Mouse (Mus musculus): ENCODE results near the gene Fam71b.

Fam71b gene

DNA sequence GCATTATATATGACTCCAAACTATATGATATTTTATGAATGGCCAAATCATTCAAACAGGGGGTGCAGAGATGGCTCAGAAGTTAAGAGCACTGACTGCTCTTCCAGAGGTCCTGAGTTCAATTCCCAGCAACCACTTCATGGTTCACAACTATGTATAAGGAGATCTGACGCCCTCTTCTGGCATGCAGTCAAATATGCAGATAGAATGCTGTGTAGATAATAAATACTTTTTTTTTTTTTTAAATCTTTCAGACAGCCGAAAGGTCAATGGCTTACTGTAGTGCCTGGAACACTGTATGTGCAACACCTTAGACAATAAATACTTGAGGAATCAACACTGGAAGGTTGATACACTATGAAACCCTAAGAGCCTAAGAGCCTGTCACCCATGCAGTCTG, 33.8 kb downstream of the Fam71b start:
- no peak for DNase-seq (ENCODE audit: low read depth, low spot score)

- DNase-seq (ENCODE audit: low read depth, low spot score): peak; percentile 91
Observed at GRCm38 (mm10) chr11:46431129-46431528, 34.8 kb downstream of the Fam71b start.

DNA sequence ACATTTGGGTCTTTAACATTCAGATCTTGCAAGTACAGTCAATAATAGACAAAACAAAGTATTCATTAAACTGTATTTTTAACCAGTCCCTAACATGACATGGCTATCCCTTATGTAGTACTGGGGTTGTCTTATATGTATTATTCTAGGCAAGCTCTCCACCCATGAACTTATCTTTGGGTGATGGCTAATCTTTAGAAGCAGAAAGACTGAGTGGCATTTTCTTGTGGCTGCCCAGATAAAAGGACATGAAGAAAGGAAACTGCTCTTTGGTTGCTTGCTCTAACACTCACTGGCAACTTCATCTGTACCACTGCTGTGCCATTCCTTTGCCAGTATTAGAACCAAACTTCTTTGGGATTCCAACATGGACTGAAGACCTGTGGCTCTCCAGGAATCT, 39.0 kb downstream of the Fam71b start:
- no peak for DNase-seq (ENCODE audit: low read depth, low spot score)

- peak; percentile 99 for DNase-seq (ENCODE audit: low read depth, low spot score)
Observed at GRCm38 (mm10) chr11:46436760-46437458, 40.5 kb downstream of the Fam71b start, which contains the start of gene Med7. Med7 (plus strand) TSS chr11:46436925.

DNA sequence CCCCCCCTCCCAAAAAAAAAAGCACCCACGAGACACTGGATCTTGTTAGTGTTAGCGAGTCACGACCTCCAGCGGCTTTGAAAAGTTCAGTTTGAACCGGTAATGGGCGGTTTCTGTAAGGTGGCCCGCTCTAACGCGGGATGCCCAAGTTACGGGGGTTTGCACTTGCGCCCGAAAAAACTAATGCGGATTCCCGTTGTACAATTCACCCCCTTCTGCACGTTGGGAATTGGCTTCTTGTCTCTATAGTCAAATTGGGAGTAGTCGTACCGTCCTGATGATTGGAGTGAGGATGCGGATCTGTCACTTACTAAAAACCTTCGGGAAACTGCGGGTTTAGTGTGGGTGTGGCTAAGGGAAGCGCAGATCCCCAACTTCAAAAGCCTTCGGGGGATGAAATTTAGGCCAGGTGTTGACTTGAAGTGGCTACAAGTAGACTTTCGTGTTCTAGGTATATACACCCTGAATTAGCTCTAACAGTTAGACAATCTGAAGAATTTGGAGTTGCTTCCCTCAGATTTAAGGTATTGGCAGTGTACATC, 41.2 kb downstream of the Fam71b start:
- DNase-seq (ENCODE audit: low read depth, low spot score): peak; percentile 63

DNA sequence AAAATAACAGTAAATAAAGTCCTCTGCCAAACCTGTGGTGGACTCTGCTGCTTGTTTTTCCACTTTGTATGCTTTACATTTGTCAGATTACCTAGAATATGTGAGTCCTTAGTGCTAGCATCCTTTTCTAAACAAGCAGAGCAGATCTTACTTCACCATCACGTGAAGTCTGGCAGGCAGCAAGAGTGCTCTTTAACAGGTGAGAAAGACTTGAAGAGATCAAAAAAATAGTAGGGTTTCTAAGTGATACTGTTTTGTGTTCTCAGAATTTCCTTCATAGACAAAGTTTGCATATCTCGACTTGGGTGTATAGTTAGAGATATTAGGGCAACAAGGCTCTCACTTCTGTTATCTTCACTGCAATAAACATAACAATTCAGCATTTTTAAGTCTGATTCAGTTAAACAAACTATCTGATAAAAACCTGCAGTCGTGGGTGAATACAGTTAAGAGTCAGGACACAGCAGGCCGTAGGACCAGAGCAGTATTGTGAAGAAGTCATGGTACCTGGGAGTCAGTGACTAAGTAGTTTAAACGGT, 42.7 kb downstream of the Fam71b start:
- DNase-seq (ENCODE audit: low read depth, low spot score): no peak

GRCm38 (mm10) chr11:46441774-46442173, 45.4 kb downstream of the Fam71b start:
- DNase-seq (ENCODE audit: low read depth, low spot score): no peak

GRCm38 (mm10) chr11:46443152-46443551, 46.8 kb downstream of the Fam71b start:
- DNase-seq (ENCODE audit: low read depth, low spot score): no peak

- no peak for DNase-seq (ENCODE audit: low read depth, low spot score)
Observed at GRCm38 (mm10) chr11:46443979-46444378, 47.6 kb downstream of the Fam71b start.

- no peak for DNase-seq (ENCODE audit: low read depth, low spot score)
Observed at GRCm38 (mm10) chr11:46446150-46446549, 49.8 kb downstream of the Fam71b start.

DNA sequence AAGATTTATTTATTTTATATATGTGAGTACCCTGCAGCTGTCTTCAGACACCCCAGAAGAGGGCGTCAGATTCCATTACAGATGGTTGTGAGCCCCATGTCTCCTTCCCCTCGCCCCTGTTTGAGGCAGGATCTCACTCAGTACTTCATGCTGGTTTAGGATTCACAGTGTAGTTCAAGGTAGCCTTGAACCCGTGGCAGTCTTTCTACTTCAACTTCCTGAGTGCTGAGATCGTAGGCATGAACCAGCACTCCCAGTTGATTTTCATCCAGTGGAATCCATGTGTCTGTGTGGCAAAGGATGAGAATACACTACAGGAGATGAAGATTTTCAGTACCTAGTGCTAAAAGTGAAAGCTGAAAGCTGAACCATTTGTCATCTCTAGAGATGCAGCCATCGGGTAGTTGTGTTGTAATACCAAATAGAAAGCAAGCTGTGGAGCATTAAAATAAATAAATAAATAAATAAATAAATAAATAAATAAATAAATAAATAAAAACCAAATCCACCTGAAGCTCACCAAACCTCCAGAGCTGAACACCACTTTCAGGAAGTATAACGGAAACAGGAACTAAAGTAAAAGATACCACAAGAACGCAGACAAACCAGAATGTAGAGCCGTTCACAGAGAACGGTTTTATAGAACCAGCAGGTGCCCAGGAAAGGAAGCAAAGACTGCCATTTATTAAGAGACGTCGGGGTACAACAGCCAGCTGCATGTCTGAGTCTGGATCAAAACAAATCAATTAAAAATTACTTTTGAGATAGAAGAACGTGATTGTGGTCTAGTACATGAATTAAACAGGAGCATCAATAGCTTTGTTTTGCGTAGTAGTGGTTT, 51.5 kb downstream of the Fam71b start:
- peak; percentile 14 for DNase-seq (ENCODE audit: low read depth, low spot score)

- DNase-seq (ENCODE audit: low read depth, low spot score): no peak
Observed at GRCm38 (mm10) chr11:46449461-46450080, 53.2 kb downstream of the Fam71b start.

DNA sequence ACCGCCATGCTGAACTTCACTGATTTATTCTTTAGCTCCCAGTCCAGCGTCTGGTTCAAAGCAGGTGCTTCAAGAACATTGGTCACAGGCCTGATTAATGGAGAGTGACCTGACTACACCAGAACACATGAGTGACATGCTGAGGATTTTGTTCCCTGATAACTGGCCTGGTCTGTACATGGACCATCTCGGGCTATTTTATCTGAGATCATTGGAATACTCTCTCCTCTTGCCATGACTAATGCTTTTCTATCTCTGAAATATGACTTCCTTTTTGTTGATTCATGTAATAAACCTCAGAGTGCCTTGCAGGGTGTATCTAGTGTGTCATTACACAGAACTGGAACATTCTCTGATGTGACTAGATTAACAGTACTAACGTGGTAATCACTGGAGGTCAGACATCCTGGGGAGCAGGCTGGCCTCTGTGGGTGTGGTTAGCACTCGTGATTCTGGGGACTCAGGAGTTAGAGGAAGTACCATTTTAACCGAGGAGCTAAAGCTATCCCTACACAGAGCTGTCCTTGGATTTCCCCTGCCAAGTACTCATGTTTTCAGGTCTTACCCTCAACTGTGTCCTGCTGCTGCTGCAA, 58.2 kb downstream of the Fam71b start, which contains the start of gene Havcr2:
Gene Havcr2 (plus strand): TSS at position 483 of the 593 bp plus-strand sequence.
- no peak for DNase-seq (ENCODE audit: low read depth, low spot score)
